Mouse (Mus musculus): ENCODE measurements around the gene Gm10097.

Gm10097 gene

DNA sequence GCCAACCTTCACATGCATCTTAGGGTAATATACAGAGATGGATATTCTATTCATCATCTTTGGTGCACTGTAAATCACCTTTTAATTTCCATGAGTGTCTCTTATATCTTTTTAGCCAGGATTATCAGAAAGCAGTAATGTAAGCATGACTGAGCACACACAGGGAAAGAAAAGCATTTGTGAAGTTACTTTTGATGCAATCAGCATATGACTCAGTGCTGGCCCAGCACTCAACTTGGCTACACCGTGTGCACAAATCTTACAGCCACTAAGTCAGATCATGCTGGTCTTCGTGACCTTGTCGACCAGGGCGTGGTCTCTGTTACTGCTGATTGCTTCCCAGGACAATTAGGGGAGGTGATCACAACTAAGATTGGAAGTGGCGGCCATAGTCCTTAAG is 16.8 kb downstream of the Gm10097 start:
- peak; percentile 42 for DNase-seq (ENCODE audit: low read depth, low spot score)

- DNase-seq (ENCODE audit: low read depth, low spot score): no peak
These were observed 17.3 kb downstream of the Gm10097 start for GRCm38 (mm10) chr10:5086329-5086728.

DNA sequence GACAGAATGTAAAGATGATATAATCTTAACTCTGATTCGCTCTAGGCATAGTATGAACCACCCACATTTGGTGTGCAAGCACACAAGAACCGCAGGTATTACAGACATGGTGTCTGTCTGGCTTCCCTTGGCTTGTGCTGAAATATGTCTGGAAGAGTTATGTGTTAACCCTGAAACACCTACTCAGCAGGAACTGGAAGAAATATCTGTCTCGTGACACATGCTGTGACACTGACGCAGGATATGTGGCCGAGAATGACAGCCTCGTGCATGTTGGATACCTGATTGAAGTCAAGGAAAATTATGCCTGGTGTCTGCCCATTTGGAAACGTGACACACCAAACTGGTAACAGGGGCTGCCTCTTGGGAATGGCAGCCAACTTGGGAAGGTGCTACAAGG is 18.3 kb downstream of the Gm10097 start:
- no peak for DNase-seq (ENCODE audit: low read depth, low spot score)

DNA sequence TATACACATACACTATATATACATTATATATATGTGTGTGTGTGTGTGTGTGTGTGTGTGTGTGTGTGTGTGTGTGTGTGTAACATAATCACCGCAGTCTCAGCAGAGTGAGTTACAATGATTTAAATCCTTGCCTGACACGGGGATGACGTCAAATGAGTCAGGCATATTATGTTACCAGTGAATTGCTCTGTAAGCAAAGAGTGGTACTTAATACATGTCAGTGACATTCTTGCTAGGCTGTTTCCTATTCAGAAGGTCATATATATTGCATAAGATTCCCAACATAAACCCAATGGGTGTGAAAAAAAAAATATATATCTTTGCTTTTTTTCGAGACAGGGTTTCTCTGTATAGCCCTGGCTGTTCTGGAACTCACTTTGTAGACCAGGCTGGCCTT is 20.1 kb downstream of the Gm10097 start:
- no peak for DNase-seq (ENCODE audit: low read depth, low spot score)

DNA sequence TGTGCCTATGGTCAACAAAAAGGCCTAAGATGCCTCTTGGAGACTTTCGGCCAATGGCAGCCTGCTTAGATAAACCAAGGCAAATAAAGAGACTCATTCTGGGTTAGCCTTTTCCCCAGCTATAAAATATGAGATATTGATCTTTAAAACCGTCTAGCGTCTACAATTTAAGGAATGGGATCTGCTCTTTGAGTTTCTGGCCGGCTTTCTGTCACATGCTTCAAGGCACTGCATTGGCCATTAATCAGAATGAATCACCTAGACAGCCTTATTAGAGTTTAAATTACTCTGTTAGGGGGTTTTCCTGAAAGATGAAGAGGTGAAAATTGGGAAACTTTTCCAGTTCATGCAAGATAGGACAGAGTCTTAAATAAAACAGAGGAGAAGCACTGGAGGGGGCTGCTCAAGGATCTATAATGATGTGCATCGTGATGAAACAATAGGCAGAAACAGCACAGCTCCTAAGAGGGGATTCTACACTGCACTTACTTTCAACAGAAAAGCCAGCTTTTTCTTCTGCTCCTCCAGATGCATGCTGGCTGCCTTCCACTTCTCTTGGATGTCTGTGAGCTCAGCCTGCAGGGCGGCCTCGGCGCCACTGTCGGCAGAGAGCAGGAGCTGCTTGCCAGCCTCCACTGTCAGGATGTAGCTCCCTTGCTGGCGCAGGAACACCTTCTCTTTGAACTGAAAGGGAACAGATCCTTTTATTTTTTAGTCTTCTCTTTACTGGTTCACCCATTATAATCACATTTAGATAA is 28.2 kb downstream of the Gm10097 start:
- DNase-seq (ENCODE audit: low read depth, low spot score): no peak

- no peak for DNase-seq (ENCODE audit: low read depth, low spot score)
These were observed 28.8 kb downstream of the Gm10097 start for GRCm38 (mm10) chr10:5097754-5098137.

DNA sequence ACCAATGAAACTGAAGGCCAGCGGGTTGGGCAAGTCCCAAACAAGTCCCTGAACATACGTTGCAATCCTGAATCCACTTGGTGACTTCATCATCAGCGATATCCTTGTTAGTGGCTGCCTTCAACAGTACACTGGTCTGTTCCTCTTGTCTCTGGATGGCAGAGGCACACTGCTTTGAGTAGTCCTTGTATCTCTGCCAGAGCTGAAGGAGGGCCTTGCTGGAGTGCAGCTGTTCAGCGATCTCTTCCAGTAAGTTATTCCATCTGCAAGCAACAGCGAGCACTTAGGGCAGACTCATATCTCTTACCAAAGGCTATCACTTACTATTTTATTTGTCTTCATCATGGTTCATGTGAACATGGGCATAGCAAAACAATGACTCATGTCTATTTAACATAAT is 41.8 kb downstream of the Gm10097 start:
- no peak for DNase-seq (ENCODE audit: low read depth, low spot score)

DNA sequence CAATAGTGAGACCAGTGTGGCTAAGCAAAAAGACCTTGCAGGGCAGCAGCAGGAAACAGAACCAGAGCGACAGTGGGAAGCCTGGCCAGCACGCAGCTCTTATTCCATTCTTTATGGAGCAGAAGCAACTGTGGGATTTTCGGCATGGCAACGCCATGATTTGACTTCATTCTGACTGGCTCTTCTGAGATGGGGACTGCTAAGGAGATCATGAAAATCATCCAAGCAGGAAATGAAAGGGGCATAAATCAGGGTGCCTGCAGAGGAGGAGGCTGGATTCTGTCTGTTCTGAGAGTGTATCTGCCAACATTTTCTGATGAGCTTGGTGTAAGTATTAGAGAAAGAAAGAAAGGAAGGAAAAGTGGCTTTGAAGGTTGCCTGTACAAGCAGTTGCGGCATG is 47.2 kb downstream of the Gm10097 start:
- DNase-seq (ENCODE audit: low read depth, low spot score): no peak

DNA sequence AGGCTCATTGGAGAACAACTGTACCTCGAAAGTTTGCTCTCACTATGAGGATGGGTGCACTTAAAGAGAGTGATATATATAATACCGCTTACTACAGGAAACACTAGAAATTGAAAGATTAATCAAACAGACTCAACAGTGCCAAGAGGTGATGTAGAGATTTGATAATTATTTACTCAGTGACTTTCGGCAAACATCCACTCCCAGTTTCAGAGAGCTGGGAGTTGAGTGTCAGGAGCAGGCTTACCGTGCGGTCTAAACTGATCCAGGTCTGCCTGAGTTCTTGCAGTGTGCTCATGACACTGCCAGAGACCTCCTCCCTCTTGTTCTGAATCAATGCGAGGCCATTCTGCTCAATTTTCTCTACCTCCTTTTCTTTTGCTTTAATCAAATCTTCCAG is 47.7 kb downstream of the Gm10097 start:
- no peak for DNase-seq (ENCODE audit: low read depth, low spot score)

Data from ZHBTc4 (cell line).